Mouse (Mus musculus): ENCODE results near the gene Daw1.

DNA sequence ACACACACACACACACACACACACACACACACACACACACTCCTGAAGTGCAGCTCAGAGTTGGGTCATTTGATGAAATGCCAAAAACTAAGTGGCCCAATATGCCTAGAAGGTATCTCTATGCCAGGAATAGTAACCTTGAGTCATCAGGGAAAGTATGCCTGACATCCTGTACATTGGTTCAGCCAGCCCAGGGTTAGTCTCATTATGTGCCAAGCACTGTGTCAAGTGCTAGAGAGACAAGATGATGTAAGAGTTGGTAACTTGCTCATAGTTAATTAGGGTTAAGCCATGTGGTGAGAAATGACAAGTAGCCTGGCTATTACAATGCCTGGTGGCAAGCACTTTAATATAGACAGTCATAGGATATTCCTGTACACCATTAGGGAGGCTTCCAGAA, 39.6 kb upstream of the Daw1 start:
- TF ChIP-seq CTCF (IDR thresholded peaks at IDR 0.05; ENCODE audit: insufficient read depth, low read length) (no peak), POLR2A (IDR thresholded peaks at IDR 0.05; ENCODE audit: borderline replicate concordance, extremely low read depth, low read depth, low read length) (no peak)
